Mouse (Mus musculus): ENCODE results near the gene Tspyl1. TPM values are rescaled to one million over a fixed set of nuclear protein-coding genes. Genes with fewer than 3 reads are reported as not detected.

Gene Tspyl1
- 10 to 100 TPM; 69.1 to 71.3 TPM for total RNA-seq (2023)

GRCm38 (mm10) chr10:34281962-34282388 is at the start of gene Tspyl1:
Gene Tspyl1 (plus strand): TSS chr10:34282190.

GRCm38 (mm10) chr10:34297299-34297979 is 15.4 kb downstream of the Tspyl1 start, which contains the start of gene Tspyl4:
Gene Tspyl4 (plus strand): TSS chr10:34297442.

Other genes with a start within 250 kb of the Tspyl1 start
- not detected for gene Trappc3l, start 244.6 kb upstream of the Tspyl1 start, total RNA-seq (2023)
- not detected for gene Calhm4, start 237.9 kb upstream of the Tspyl1 start, total RNA-seq (2023)
- gene Calhm5, start 185.7 kb upstream of the Tspyl1 start, total RNA-seq (2023): not detected
- 1 to 10 TPM; 3.3 to 5.2 TPM for gene Calhm6, start 154.2 kb upstream of the Tspyl1 start, total RNA-seq (2023)
- gene Dse, start 74.5 kb upstream of the Tspyl1 start, total RNA-seq (2023): 10 to 100 TPM; 11.5 to 12.3 TPM
- 1 to 10 TPM; 1.6 to 1.7 TPM for gene Tspyl4, start 15.3 kb downstream of the Tspyl1 start, total RNA-seq (2023)
- not detected for gene Col10a1, start 107.8 kb downstream of the Tspyl1 start, total RNA-seq (2023)
- gene Nt5dc1, start 136.4 kb downstream of the Tspyl1 start, total RNA-seq (2023): 10 to 100 TPM; 44.8 to 45.8 TPM
- not detected for gene Frk, start 201.2 kb downstream of the Tspyl1 start, total RNA-seq (2023)